Mouse (Mus musculus): ENCODE measurements around the gene Apbb1. TPM values are rescaled to one million over a fixed set of nuclear protein-coding genes. Genes with fewer than 3 reads are reported as not detected.

Apbb1 gene
- total RNA-seq, 2 experiments from 2014 or later: 5.3 to 8.6 TPM

DNA sequence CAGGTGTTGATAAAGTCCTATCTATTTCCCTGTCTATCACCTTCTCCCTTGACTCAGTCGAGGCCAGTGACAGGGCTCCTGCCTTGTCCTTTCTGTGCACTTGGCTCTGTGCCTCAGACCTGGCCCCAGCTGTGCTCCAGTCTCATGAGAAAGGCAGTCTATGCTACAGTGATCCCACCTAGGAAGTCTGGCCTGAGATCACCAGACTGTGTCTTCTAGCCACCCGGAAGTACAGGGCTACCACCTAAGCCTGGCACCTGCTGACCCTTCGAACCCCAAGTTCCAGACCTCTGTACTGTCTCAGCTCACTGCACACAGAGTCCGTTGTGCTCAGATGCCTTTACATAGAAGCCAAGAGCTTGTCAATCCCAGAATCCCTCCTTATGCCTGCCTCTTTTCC is 53.4 kb downstream of the Apbb1 start:
- DNase-seq: no peak
- intact Hi-C loops (cut with DNase I): no loop called here

DNA sequence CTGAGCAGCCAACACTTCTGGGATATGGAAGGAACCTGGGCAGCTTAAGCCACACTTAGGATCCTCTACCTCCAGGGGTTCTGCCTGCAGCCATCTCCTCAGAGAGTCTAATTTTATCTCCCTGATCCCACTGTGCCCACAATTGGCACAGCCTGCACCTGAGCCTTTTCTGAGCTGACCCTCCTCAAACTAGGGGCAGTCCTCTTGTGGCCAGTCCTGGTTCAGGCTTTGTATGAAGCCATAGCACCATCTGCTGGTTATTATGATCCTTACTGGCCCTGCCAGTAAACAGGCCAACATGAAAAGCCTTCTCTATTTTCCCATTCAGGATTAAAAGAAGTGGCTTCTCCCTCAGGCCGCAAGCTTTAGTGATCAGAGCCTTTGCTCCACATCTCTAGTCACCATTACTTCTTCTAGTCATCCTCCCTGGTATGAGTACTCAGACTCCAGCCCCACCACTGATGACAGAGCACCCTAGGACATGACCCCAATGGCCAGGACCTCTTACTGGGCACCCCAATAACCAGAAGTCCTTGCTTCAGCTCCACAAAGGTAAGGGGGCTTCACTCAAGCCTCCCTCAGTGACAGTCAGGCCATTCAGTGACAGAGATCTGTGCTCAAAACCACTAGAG is 54.0 kb downstream of the Apbb1 start:
- intact Hi-C loops (cut with DNase I): no loop called here
- no peak for DNase-seq

DNA sequence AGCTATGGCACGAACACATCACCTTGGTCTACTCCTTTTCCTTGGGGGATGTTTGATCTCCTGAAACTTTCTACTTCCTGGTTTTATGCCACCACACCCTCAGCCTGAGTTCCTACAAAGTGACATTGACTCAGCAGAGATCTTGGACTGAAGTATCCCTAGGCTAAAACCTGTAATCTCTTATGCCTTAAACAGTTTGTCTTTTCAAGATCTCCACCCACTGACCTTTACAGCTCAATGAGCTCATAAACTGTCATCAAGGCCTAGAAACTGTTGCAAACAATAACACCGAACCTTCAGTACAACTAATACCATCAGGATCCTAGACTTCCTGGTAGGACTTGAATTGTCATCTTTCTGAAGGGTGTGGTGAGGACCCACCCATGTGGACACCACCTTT is 57.2 kb downstream of the Apbb1 start:
- intact Hi-C loops (cut with DNase I): no loop called here
- no peak for DNase-seq

DNA sequence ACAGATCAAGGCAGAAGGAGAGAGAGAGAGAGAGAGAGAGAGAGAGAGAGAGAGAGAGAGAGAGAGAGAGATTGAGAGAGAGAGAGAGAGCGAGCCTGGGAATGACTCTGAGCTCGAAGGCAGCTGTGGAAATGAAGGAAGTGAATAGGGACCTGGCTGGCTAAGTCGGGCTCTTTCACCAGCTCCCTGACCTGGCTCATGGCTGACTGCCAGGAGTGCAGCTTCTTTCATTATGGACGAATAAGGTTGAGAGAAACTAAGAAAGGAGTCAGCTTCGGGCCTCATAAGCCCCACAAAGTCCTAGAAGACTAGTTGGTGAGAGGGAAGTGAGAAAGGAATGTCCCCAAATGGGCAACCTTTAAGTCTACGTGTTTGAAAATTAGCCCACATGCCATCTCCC is 61.3 kb downstream of the Apbb1 start:
- intact Hi-C loops (cut with DNase I): no loop called here
- DNase-seq: no peak

DNA sequence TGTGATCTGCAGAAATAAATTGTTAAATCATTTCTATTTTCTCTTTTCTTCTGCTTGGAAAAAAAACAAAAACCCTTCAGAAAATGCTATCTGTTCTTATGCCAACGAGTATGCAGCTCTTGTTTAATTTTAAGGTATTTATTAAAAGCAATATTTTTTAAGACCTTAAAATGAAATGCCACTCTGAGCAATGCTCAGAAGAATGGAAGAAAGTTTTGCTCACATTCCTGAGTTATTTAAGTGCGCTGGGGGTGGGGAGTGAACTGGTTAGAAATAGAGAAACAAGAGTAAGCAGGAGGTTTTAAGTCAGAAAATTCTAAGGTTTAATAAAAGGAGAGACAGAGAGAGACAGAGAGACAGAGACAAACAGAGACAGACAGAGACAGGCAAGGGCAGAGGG is 61.7 kb downstream of the Apbb1 start:
- intact Hi-C loops (cut with DNase I): no loop called here
- DNase-seq: no peak

DNA sequence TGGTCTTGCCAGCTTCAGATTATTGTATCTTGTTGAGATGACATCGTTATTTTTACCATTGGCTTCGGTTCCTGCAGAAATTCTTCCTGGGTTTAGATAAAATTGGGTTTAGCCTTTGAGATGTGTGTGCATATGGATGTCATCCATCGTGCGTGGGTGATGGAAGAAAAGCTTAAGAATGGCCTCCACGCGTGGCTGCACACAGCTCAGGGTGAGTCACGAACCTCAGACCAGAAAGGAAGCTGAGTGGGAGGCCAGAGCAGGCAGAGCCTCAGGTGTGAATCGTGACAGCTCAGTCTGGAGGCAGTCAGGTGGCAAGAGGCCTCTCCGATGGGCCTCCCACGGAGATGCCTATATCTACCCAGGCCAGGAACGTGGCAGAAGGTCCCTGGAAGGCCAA is 62.1 kb downstream of the Apbb1 start:
- intact Hi-C loops (cut with DNase I): no loop called here
- no peak for DNase-seq

DNA sequence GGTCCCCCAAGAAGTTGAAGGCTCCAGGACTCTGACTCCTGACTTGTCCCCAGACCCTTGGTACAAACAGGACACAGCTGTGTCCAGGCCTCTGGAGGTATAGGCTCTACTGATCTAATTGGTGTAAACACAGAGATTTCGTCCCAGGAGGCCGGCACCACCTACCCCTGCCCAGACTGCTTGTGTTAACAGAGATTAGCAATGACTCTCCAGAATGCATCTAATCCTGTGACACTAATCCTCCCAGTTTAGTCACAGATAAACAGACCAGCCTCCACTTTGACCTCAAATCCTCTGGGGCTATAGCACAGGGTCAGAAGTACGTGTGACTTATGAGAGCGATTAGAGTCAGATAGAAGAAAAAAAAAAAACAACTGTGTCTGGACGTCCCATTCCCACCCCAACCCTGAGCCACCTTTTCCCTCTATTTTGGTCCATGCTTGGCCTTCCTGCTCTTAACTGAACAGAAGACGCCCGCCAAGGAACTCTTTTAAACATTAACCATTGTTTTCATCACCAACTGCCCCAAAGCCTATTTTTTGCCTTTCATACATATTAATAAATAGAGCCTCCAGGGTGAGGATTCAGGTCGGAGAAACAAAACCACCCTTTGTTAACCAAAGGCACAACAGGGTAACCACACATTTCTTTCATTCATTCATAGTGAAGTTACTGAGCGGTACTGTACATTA is 64.6 kb downstream of the Apbb1 start:
- intact Hi-C loops (cut with DNase I): no loop called here
- no peak for DNase-seq

DNA sequence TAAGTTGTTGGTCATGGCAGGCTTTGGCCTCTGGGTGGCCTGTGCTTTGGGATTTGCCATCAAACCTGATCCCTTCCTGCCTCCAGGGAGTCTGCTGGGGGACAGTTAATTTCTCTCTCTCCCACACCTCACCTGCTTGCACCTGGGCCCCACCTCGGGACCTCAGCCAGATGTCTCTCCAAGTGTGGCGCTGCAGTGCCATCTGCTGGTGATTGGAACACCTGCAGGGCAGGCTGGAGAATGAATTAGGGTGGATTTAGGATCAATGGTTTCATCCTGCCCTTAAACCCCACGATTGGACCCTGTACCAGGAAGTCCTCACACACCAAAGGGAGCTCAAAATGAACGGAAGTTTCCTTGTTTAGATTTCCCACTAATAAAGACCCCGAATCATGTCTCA is 66.3 kb downstream of the Apbb1 start:
- DNase-seq: peak; percentile 27 to 36
- intact Hi-C loops (cut with DNase I): loop anchor here (2.0 kb wide), 1 partner anchor 102 kb away; no protein-coding TSS in a partner anchor

DNA sequence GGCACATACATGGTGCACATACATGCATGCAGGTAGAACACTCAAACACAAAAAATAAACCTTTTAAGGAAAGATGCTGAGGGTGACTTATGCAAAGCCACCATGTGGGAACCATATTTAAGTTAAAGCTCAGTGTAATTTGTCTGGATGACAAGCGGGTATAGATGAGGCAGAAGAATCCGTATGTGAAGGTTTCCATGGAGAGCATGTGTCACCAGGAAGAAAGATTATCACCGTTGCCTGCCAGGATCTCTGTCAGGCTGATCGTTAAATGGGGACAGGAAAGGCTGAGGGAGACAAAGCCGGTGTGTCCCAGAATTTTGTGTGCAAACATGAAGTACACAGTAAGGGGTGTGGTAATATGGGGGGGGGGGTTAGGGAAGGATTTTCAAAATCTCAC is 66.9 kb downstream of the Apbb1 start:
- intact Hi-C loops (cut with DNase I): loop anchor here (2.0 to 5.0 kb wide), 2 partner anchors 37 to 102 kb away; no protein-coding TSS in a partner anchor
- no peak for DNase-seq

DNA sequence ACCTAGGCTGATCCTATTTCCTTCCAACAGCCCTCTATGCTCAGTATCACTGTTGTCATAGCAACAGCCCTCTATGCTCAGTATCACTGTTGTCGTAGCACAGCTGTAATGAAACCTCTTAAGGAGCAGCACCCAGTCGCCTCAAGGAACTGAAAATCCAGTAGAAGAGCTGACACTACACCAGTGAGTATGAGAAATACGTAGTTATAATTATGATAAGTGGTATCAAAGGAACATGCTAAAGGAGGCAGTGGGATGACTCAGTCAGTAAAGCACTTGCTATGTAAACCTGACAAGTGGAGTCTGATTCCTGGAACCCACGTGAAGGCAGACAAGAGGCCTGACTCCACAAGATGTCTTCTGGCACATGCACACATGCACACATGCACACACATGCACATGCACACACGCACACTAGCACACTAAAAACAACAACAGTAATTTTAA is 67.6 kb downstream of the Apbb1 start:
- intact Hi-C loops (cut with DNase I): loop anchor here (2.0 to 5.0 kb wide), 2 partner anchors 37 to 101 kb away; no protein-coding TSS in a partner anchor
- DNase-seq: no peak

DNA sequence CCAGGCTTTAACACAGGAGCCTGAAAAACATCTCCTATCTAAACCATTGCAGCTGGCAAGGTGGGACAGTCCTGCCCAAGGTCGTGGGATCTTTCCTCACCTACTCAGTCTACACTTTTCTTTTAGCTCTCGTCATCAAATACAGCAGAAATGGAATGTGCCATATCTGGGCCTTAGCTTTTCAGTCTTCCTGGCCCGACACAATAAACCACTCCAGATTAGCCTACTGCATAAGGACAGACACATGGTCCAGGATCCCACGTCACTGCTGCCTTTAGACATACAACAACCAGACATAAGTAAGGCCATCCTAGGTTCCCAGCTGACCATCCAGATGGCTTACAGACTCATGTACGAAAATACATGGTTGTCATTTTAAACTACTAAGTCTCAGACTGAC is 71.3 kb downstream of the Apbb1 start:
- DNase-seq: no peak
- intact Hi-C loops (cut with DNase I): loop anchor here (5.0 kb wide), 1 partner anchor 33 kb away; no protein-coding TSS in a partner anchor

Other genes with a start within 250 kb of the Apbb1 start
- not detected for gene Olfr690, start 247.5 kb downstream of the Apbb1 start, total RNA-seq (2021)
- not detected for gene Olfr691, start 239.4 kb downstream of the Apbb1 start, total RNA-seq (2021)
- gene Olfr692, start 213.4 kb downstream of the Apbb1 start, total RNA-seq (2021): not detected
- not detected for gene Gm5901, start 206.6 kb downstream of the Apbb1 start, total RNA-seq (2021)
- 10 to 100 TPM; 11.0 to 12.2 TPM for gene Fam160a2, start 181.6 kb downstream of the Apbb1 start, total RNA-seq (2021)
- gene Cnga4, start 177.1 kb downstream of the Apbb1 start, total RNA-seq (2021): not detected
- not detected for gene Cckbr, start 155.9 kb downstream of the Apbb1 start, total RNA-seq (2021)
- 10 to 100 TPM; 10.1 to 13.2 TPM for gene Cavin3, start 99.4 kb downstream of the Apbb1 start, total RNA-seq (2021)
- 10 to 100 TPM; 50.9 to 51.5 TPM for gene Smpd1, start 27.3 kb downstream of the Apbb1 start, total RNA-seq (2021)
- gene Hpx, start 18.5 kb upstream of the Apbb1 start, total RNA-seq (2021): under 1 TPM in 1 of 2 experiments, not detected in 1; 0.36 TPM
- 10 to 100 TPM; 13.9 to 15.1 TPM for gene Trim3, start 51.9 kb upstream of the Apbb1 start, total RNA-seq (2021)
- gene Timm10b, start 58.4 kb upstream of the Apbb1 start, total RNA-seq (2021): 10 to 100 TPM; 53.7 to 55.9 TPM
- gene Arfip2, start 58.8 kb upstream of the Apbb1 start, total RNA-seq (2021): 1 to 10 TPM; 5.7 to 8.0 TPM
- 1 to 10 TPM; 1.8 to 2.2 TPM for gene Gm45799, start 58.9 kb upstream of the Apbb1 start, total RNA-seq (2021)
- gene Dnhd1, start 69.2 kb upstream of the Apbb1 start, total RNA-seq (2021): under 1 TPM; 0.43 to 0.62 TPM
- gene Ilk, start 154.9 kb upstream of the Apbb1 start, total RNA-seq (2021): 10 to 100 TPM; 44.3 to 45.6 TPM
- 10 to 100 TPM in 1 of 2 experiments, 1 to 10 TPM in 1; 9.9 to 13.3 TPM for gene Rrp8, start 155.7 kb upstream of the Apbb1 start, total RNA-seq (2021)
- 10 to 100 TPM; 64.6 to 74.8 TPM for gene Taf10, start 162.7 kb upstream of the Apbb1 start, total RNA-seq (2021)
- 10 to 100 TPM; 37.0 to 40.7 TPM for gene Tpp1, start 170.6 kb upstream of the Apbb1 start, total RNA-seq (2021)
- gene Dchs1, start 206.0 kb upstream of the Apbb1 start, total RNA-seq (2021): 1 to 10 TPM; 3.1 to 4.0 TPM
- 100 to 1,000 TPM in 1 of 2 experiments, 10 to 100 TPM in 1; 93.2 to 109 TPM for gene Mrpl17, start 229.4 kb upstream of the Apbb1 start, total RNA-seq (2021)